Mouse (Mus musculus): Measurements from ENCODE around the gene Prss38.
"Not testable (repeated sequence)": the region's sequence is repeated elsewhere in the genome, so short reads cannot be mapped to it uniquely, and the experiment has no call there.

Prss38 gene

GRCm38 (mm10) chr11:59369848-59370247, 5.6 kb downstream of the Prss38 start:
- DNase-seq, result no peak

- DNase-seq, result not testable (repeated sequence)
These were observed 7.5 kb downstream of the Prss38 start for GRCm38 (mm10) chr11:59367955-59368354.

- DNase-seq, result no peak
These were observed 8.8 kb downstream of the Prss38 start for GRCm38 (mm10) chr11:59366633-59367032.

GRCm38 (mm10) chr11:59366031-59366430, 9.4 kb downstream of the Prss38 start:
- DNase-seq, result no peak

- DNase-seq, result no peak
These were observed 11.0 kb downstream of the Prss38 start for GRCm38 (mm10) chr11:59364417-59364816.

- no peak for DNase-seq
These were observed 11.4 kb downstream of the Prss38 start for GRCm38 (mm10) chr11:59364007-59364406.

- no peak for DNase-seq
These were observed 14.2 kb downstream of the Prss38 start for GRCm38 (mm10) chr11:59361291-59361690.

GRCm38 (mm10) chr11:59356874-59357289, 18.6 kb downstream of the Prss38 start:
- no peak for DNase-seq

- DNase-seq, result no peak
These were observed 20.7 kb downstream of the Prss38 start for GRCm38 (mm10) chr11:59354793-59355192.

GRCm38 (mm10) chr11:59350326-59350725, 25.1 kb downstream of the Prss38 start:
- DNase-seq, result no peak

GRCm38 (mm10) chr11:59346166-59346910, 29.1 kb downstream of the Prss38 start:
- DNase-seq, result no peak

- DNase-seq, result no peak
These were observed 32.5 kb downstream of the Prss38 start for GRCm38 (mm10) chr11:59342956-59343355.

GRCm38 (mm10) chr11:59338736-59339120, 36.7 kb downstream of the Prss38 start:
- no peak for DNase-seq

GRCm38 (mm10) chr11:59337955-59338735, 37.3 kb downstream of the Prss38 start:
- DNase-seq, result no peak

- DNase-seq, result no peak
These were observed 39.1 kb downstream of the Prss38 start for GRCm38 (mm10) chr11:59336381-59336780.

GRCm38 (mm10) chr11:59335942-59336341, 39.5 kb downstream of the Prss38 start:
- no peak for DNase-seq

- DNase-seq, result no peak
These were observed 40.3 kb downstream of the Prss38 start for GRCm38 (mm10) chr11:59335150-59335549.

- no peak for DNase-seq
These were observed 42.5 kb downstream of the Prss38 start for GRCm38 (mm10) chr11:59332938-59333337.

GRCm38 (mm10) chr11:59331167-59331869, 44.1 kb downstream of the Prss38 start:
- no peak for DNase-seq

GRCm38 (mm10) chr11:59330560-59330959, 44.9 kb downstream of the Prss38 start:
- DNase-seq, result peak; percentile 57

GRCm38 (mm10) chr11:59329616-59330015, 45.8 kb downstream of the Prss38 start:
- DNase-seq, result no peak

- DNase-seq, result no peak
These were observed 47.8 kb downstream of the Prss38 start for GRCm38 (mm10) chr11:59327625-59328024.

- DNase-seq, result no peak
These were observed 50.7 kb downstream of the Prss38 start for GRCm38 (mm10) chr11:59324777-59325176.

- DNase-seq, result no peak
These were observed 52.5 kb downstream of the Prss38 start for GRCm38 (mm10) chr11:59322988-59323387.
